Mouse (Mus musculus) heart, postnatal 0 days (tissue): ENCODE measurements at regions not wholly inside any gene's neighbourhood (a gene's known extent, or its start where the extent isn't known, plus 50 kb on each side); places are given as distances from the start of the nearest gene placed in this dataset.
A peak's percentile ranks its signal among the peaks of the same experiment; 100 is the strongest.

Source experiments
- ATAC-seq: fragments of 200-750 bp; cut with Nextera tagmentation; 2 replicates; pipeline ENCODE4 v1.8.0; 2017; ENCODE audit warnings: low read depth, moderate number of reproducible peaks, moderate library complexity; ENCODE audit not compliant: insufficient read depth
- DNase-seq: peaks from one replicate; pipeline ENCODE4 v3.0.0-alpha.2; 2016; ENCODE audit warnings: low spot score
- H3K27ac ChIP-seq: fragments of 300-500 bp; sonication (generic); 2 replicates; pipeline ENCODE4 v1.5.1; 2014; ENCODE audit warnings: low read depth, mild to moderate bottlenecking
- H3K27me3 ChIP-seq: fragments of 300-500 bp; sonication (generic); 2 replicates; pipeline ENCODE4 v1.6.1; 2014; ENCODE audit warnings: low read length, mixed read lengths; ENCODE audit not compliant: control insufficient read depth, insufficient read depth
- H3K36me3 ChIP-seq: fragments of 300-500 bp; sonication (generic); replicated peaks from 2 replicates; pipeline ENCODE4 v1.6.1; 2014; ENCODE audit warnings: low read length, mixed read lengths; ENCODE audit not compliant: control insufficient read depth, insufficient read depth
- H3K4me1 ChIP-seq: fragments of 300-500 bp; sonication (generic); 2 replicates; pipeline ENCODE4 v1.6.1; 2014; ENCODE audit warnings: antibody characterized with exemption; ENCODE audit not compliant: control insufficient read depth, insufficient read depth
- H3K4me2 ChIP-seq: fragments of 300-500 bp; sonication (generic); 2 replicates; pipeline ENCODE4 v1.6.1; 2014; ENCODE audit warnings: low read depth, mild to moderate bottlenecking, low read length, moderate library complexity
- H3K4me3 ChIP-seq: fragments of 300-500 bp; sonication (generic); 2 replicates; pipeline ENCODE4 v1.5.1; 2014; ENCODE audit warnings: low read depth, low read length
- H3K9ac ChIP-seq: fragments of 300-500 bp; sonication (generic); replicated peaks from 2 replicates; pipeline ENCODE4 v1.6.1; 2014; ENCODE audit warnings: low read depth, low read length, mixed read lengths
- H3K9me3 ChIP-seq: fragments of 300-500 bp; sonication (generic); replicated peaks from 2 replicates; pipeline ENCODE4 v1.6.1; 2016; ENCODE audit warnings: low read length; ENCODE audit not compliant: control insufficient read depth
- CTCF ChIP-seq: IDR thresholded peaks from 2 replicates; pipeline ENCODE4 v1.5.1; 2016; ENCODE audit warnings: antibody characterized with exemption, control low read depth, low read depth
- EP300 ChIP-seq: IDR thresholded peaks from 2 replicates; pipeline ENCODE4 v1.6.1; 2016; ENCODE audit warnings: antibody characterized with exemption, low read depth
- WGBS: fragments of 180-500 bp; shearing (Covaris S2); extraction: QIAGEN DNeasy Blood & Tissue Kit; methylation state at CpG from one replicate; pipeline ENCODE4 v1.1.7; 2014; 5-methylcytosine and 5-hydroxymethylcytosine counted together

- H3K27me3 ChIP-seq, result no peaks in the 10 kb centered on the region
- H3K4me1 ChIP-seq, result no peaks in the 10 kb centered on the region
- 60% methylated on average over 4 of the region's 4 CpGs for WGBS
- H3K9ac ChIP-seq, result no peak overlapping the region
- no peak for TF ChIP-seq CTCF
- H3K9me3 ChIP-seq, result no peaks in the 10 kb centered on the region
- ATAC-seq, result peak; percentile 24; the same call in 1 of the 2 replicates
- H3K4me3 ChIP-seq, result no peak overlapping the region
- peak; percentile 17 for DNase-seq
- H3K4me2 ChIP-seq, result no peak overlapping the region
- H3K36me3 ChIP-seq, result no peaks in the 10 kb centered on the region
- H3K27ac ChIP-seq, result no peak overlapping the region
Observed at GRCm38 (mm10) chr1:161607446-161607845, 113.0 kb downstream of the Tnfsf18 start.

DNA sequence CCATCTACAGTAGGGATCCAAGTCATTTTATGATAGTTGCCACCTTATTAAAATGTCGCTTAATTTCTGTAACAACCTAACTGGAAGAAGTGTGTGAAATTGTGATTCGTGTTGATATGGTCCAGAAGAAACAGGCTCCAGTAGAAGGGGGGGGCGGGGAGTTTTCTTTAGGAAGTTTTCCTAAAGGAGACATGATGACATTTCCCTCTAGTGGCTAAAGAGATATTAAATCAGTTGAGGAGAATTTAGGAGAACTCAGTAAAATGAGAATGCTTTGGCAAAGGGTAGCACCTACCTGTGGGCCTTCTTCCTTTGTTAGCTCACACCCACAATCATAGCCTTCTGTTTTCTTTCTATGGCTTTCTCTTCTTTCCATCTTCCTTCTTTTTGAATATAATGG lies 107.7 kb downstream of the Tnfsf18 start:
- 67% methylated on average over 3 of the region's 3 CpGs for WGBS
- H3K4me1 ChIP-seq, result no peaks in the 10 kb centered on the region
- no peak overlapping the region for H3K27ac ChIP-seq
- DNase-seq, result no peak
- H3K9ac ChIP-seq, result no peak overlapping the region
- no peaks in the 10 kb centered on the region for H3K27me3 ChIP-seq
- no peaks in the 10 kb centered on the region for H3K36me3 ChIP-seq
- no peak overlapping the region for H3K4me2 ChIP-seq
- no peak overlapping the region for H3K4me3 ChIP-seq
- no peak for ATAC-seq
- peak; percentile 12; the same call in 1 of the 2 replicates for TF ChIP-seq CTCF
- TF ChIP-seq EP300, result no peak
- H3K9me3 ChIP-seq, result no peaks in the 10 kb centered on the region

DNA sequence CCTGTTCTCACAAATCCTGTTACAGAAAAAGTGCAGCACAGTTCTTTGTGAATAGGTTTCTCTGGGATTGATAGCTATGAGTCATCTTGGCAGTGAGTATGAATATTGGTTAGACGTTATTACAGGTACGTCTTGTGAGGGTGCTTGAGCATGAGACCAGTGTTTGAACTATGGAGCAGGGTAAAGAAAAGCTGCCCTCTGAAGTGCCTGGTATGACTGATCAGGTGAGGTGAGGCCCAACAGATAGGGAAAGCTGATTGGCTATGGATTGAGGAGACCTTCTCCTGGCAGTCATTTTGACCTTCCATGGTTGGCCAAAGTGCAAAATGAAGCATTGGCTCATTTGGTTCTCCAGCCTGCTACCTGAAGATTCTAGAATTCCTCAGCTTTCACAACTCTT lies 106.7 kb downstream of the Tnfsf18 start:
- H3K27ac ChIP-seq, result no peak overlapping the region
- WGBS, result 87% methylated on average over 2 of the region's 2 CpGs
- no peak for DNase-seq
- no peak overlapping the region for H3K9ac ChIP-seq
- ATAC-seq, result no peak
- no peaks in the 10 kb centered on the region for H3K36me3 ChIP-seq
- H3K4me2 ChIP-seq, result no peak overlapping the region
- H3K27me3 ChIP-seq, result no peaks in the 10 kb centered on the region
- TF ChIP-seq CTCF (no peak), EP300 (no peak)
- H3K4me1 ChIP-seq, result no peaks in the 10 kb centered on the region
- no peak overlapping the region for H3K4me3 ChIP-seq
- H3K9me3 ChIP-seq, result no peaks in the 10 kb centered on the region

- DNase-seq (no peak), ATAC-seq (no peak)
- Histone ChIP-seq H3K4me3 (no peak overlapping the region), H3K4me2 (no peak overlapping the region), H3K27me3 (no peaks in the 10 kb centered on the region), H3K27ac (no peak overlapping the region), H3K36me3 (no peaks in the 10 kb centered on the region), H3K9ac (no peak overlapping the region), H3K4me1 (no peaks in the 10 kb centered on the region), H3K9me3 (no peaks in the 10 kb centered on the region)
- 58% methylated on average over 3 of the region's 3 CpGs for WGBS
- TF ChIP-seq EP300 (no peak), CTCF (no peak)
Observed at GRCm38 (mm10) chr1:161598167-161598566, 103.7 kb downstream of the Tnfsf18 start.

DNA sequence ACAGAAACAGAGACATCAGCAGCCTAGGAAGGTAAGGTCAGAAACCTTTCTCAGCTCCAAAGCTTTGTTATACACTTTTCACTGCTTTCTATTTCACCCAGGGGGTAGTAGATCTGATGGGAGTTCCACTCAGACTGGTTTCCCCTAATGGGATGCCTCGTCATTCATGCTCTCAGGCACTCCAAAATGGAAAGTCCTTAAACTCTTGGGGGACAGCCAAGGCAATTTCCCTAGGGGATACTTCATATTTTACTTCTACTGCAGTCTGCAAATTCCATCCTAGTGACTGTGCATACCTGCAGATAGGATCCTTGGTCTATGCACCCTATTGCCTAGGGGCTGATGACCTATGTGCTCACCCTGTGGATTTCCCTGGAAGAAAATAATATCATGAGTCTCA lies 82.1 kb downstream of the Tnfsf18 start:
- Histone ChIP-seq H3K27ac (no peak overlapping the region), H3K4me2 (no peak overlapping the region), H3K9ac (no peak overlapping the region), H3K4me3 (no peak overlapping the region), H3K27me3 (no peaks in the 10 kb centered on the region), H3K36me3 (no peaks in the 10 kb centered on the region), H3K9me3 (no peaks in the 10 kb centered on the region), H3K4me1 (no peaks in the 10 kb centered on the region; the same call in 1 of the 2 replicates)
- 21% methylated on average over 1 of the region's 1 CpGs for WGBS
- DNase-seq, result no peak
- ATAC-seq, result no peak
- TF ChIP-seq CTCF (no peak), EP300 (no peak)

DNA sequence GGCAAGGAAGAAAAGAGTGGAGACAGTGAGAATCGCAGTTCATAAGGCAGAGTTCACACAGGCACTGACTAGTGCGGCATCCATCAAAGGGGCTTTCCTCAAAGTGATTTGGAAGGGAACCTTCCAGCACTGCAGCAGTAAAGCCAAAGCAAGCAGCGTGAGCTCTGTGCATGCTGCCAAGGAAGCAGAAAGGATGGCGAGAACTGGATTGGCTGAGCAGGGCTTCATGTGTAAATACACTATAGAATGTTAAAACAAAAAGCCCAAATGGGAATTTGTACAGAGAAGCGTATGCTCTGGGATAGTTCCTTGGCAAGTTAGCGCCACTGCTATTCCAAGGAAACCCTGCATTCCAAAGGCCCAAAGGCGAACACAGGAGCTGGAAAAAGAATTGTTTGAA lies 81.5 kb downstream of the Tnfsf18 start:
- Histone ChIP-seq H3K36me3 (no peaks in the 10 kb centered on the region), H3K9me3 (no peaks in the 10 kb centered on the region), H3K27me3 (no peaks in the 10 kb centered on the region), H3K4me2 (no peak overlapping the region), H3K4me3 (no peak overlapping the region), H3K9ac (no peak overlapping the region), H3K27ac (no peak overlapping the region), H3K4me1 (no peaks in the 10 kb centered on the region; the same call in 1 of the 2 replicates)
- WGBS, result 62% methylated on average over 7 of the region's 7 CpGs
- DNase-seq, result no peak
- no peak; the same call in 1 of the 2 replicates for ATAC-seq
- TF ChIP-seq CTCF (no peak), EP300 (no peak)
